Mouse (Mus musculus) CH12F3 (cell line): ENCODE data around the gene Fbln2.

ENCODE experiments used
- in situ Hi-C: fragments of 300-500 bp; cut with MboI; formaldehyde crosslinking; loops from 2 replicates; pipeline ENCODE4 v1.14.3; 2020; ENCODE audit warnings: low sequenced_read_pairs

Gene Fbln2

GRCm38 (mm10) chr6:91277549-91277948, 65.3 kb downstream of the Fbln2 start:
- in situ Hi-C loops: loop anchor here (5.0 kb wide), 1 partner anchor 115 kb away; no protein-coding TSS in a partner anchor

GRCm38 (mm10) chr6:91278302-91278701, 66.0 kb downstream of the Fbln2 start:
- in situ Hi-C loops: loop anchor here (5.0 kb wide), 1 partner anchor 116 kb away; no protein-coding TSS in a partner anchor

- in situ Hi-C loops: loop anchor here (5.0 kb wide), 1 partner anchor 117 kb away; no protein-coding TSS in a partner anchor
Observed at GRCm38 (mm10) chr6:91279477-91279876, 67.2 kb downstream of the Fbln2 start.

- in situ Hi-C loops: no loop called here
Observed at GRCm38 (mm10) chr6:91281206-91281605, 69.0 kb downstream of the Fbln2 start.

- in situ Hi-C loops: no loop called here
Observed at GRCm38 (mm10) chr6:91281747-91282146, 69.5 kb downstream of the Fbln2 start.

GRCm38 (mm10) chr6:91283031-91283430, 70.8 kb downstream of the Fbln2 start:
- in situ Hi-C loops: no loop called here

GRCm38 (mm10) chr6:91284521-91285449, 72.5 kb downstream of the Fbln2 start:
- in situ Hi-C loops: loop anchor here (5.0 kb wide), 1 partner anchor 133 kb away; no protein-coding TSS in a partner anchor

GRCm38 (mm10) chr6:91285450-91285790, 73.2 kb downstream of the Fbln2 start:
- in situ Hi-C loops: loop anchor here (5.0 kb wide), 1 partner anchor 132 kb away; no protein-coding TSS in a partner anchor

GRCm38 (mm10) chr6:91285814-91286545, 73.7 kb downstream of the Fbln2 start:
- in situ Hi-C loops: loop anchor here (5.0 kb wide), 1 partner anchor 131 kb away; no protein-coding TSS in a partner anchor

- in situ Hi-C loops: loop anchor here (5.0 kb wide), 1 partner anchor 131 kb away; no protein-coding TSS in a partner anchor
Observed at GRCm38 (mm10) chr6:91286624-91287023, 74.4 kb downstream of the Fbln2 start.

- in situ Hi-C loops: loop anchor here (5.0 kb wide), 1 partner anchor 130 kb away; no protein-coding TSS in a partner anchor
Observed at GRCm38 (mm10) chr6:91287148-91287547, 74.9 kb downstream of the Fbln2 start.

- in situ Hi-C loops: loop anchor here (5.0 kb wide), 1 partner anchor 130 kb away; no protein-coding TSS in a partner anchor
Observed at GRCm38 (mm10) chr6:91287636-91288035, 75.4 kb downstream of the Fbln2 start.

GRCm38 (mm10) chr6:91288251-91288785, 76.1 kb downstream of the Fbln2 start:
- in situ Hi-C loops: loop anchor here (5.0 kb wide), 1 partner anchor 129 kb away; no protein-coding TSS in a partner anchor

- in situ Hi-C loops: loop anchor here (5.0 kb wide), 1 partner anchor 128 kb away; no protein-coding TSS in a partner anchor
Observed at GRCm38 (mm10) chr6:91288961-91289360, 76.7 kb downstream of the Fbln2 start.

GRCm38 (mm10) chr6:91290937-91291336, 78.7 kb downstream of the Fbln2 start:
- in situ Hi-C loops: no loop called here

GRCm38 (mm10) chr6:91295431-91295830, 83.2 kb downstream of the Fbln2 start:
- in situ Hi-C loops: no loop called here

GRCm38 (mm10) chr6:91298828-91299227, 86.6 kb downstream of the Fbln2 start:
- in situ Hi-C loops: no loop called here

- in situ Hi-C loops: no loop called here
Observed at GRCm38 (mm10) chr6:91300079-91300478, 87.8 kb downstream of the Fbln2 start.

GRCm38 (mm10) chr6:91301839-91302238, 89.6 kb downstream of the Fbln2 start:
- in situ Hi-C loops: no loop called here

- in situ Hi-C loops: no loop called here
Observed at GRCm38 (mm10) chr6:91302337-91302736, 90.1 kb downstream of the Fbln2 start.

GRCm38 (mm10) chr6:91304172-91304571, 91.9 kb downstream of the Fbln2 start:
- in situ Hi-C loops: no loop called here
